Mouse (Mus musculus) ZHBTc4 (cell line): ENCODE measurements at regions not wholly inside any gene's neighbourhood (a gene's known extent, or its start where the extent isn't known, plus 50 kb on each side); places are given as distances from the start of the nearest gene placed in this dataset.

Source experiments
- DNase-seq: peaks from one replicate; pipeline ENCODE4 v3.0.0-alpha.2; 2011; ENCODE audit warnings: low read depth, low spot score

DNA sequence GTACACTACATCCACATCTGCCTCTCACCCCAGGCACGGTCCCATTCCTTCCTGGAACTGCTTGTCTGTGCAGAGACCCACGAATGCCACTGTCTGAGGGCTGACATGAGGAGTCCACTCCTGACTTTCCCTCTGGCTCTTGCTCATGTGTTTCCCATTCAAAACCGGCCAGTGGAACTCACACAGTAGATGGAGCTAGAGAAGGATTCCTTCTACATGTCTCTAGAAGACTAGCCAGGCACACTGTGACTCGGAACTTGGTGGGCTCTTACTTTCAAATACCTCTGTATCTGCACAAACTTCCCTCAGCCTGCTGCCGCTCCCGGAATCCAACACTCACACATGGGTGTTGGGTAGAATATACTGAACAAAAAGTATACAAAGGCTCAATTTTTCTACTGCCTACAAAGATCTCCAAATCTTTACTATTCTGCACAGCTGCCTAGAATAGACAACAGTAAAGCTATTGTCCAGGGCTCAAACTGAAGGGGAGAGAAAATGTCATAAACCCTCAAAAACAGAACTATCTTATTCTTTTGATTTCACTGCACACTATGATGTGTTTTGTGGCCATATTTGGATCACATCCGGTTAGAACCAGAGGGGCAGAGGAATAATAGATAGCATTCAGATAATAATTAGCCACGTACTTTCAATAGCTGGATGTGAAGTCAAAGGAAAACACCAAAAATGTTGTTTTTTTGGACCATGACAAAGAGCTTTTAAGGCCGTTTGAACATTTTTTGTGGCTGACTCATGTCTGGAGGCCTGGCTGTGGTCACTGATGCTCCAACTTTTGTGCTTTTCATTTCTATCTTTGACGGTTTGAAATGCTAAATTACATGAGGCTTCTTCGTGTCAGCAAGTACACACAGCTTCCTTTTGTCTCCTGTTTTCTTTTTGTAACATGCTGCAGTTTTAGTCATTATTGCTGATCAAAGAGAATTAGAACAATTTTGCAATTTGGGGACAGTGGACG lies 164.3 kb upstream of the Foxd3 start:
- DNase-seq: no peak

GRCm38 (mm10) chr4:99503221-99503744 lies 152.8 kb upstream of the Foxd3 start:
- no peak for DNase-seq

DNA sequence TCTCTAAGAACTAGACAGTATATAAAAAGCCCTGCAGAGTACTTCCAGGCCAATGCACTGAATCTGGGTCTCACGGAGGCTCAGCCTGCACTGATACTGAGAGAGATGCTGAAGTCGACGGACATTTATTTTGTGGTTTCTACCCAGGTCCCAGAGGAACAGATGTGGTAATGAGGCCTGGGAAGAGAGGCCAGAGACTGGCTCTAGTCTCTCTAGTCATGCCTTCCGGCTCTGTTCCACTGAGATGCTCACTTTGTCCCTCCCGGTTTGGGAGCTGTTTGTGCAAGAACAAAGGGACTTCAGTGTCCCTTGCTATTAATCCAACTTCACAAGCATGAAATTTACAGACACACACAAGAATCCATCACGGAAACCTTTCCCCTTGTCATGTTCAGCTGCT lies 144.1 kb upstream of the Foxd3 start:
- no peak for DNase-seq

GRCm38 (mm10) chr4:99516883-99517282 lies 139.2 kb upstream of the Foxd3 start:
- peak; percentile 83 for DNase-seq

DNA sequence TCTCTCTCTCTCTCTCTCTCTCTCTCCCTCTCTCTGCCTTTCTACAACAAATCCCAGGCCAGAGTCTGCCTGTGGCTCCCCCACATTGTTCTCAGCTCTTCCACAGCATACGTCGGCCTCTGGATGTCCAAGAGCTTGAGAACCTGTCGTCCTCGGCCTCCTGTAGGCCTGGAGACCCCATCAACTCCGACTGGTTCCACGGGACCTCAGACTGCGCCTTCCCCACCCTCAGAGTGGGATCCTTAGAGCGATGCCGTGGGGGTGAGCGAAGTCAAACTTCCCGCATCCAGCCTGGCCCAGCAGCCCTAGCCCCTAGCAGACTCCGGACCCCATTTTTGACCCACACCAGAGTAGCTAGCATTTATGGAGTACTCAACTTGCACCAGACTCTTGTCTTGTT lies 128.7 kb upstream of the Foxd3 start:
- DNase-seq: no peak

DNA sequence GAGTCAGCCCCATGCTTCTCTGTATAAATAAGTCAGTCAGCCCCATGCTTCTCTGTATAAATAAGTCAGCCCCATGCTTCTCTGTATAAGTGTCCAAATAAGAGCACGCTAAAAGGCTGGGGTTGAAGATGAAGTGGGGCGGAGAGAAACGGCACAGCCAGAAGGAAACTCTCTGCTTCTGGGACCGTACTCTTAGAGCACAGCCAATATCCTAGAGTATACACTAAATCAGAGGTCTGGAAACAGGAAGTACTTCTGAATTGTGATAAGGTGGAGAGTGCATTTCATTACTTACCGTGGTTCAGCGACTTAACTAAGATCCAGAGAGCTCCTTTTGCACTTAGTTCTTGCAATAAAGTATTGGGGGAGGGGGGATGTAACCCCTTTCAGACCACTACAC lies 112.1 kb upstream of the Foxd3 start:
- no peak for DNase-seq

GRCm38 (mm10) chr4:99545742-99546141 lies 110.4 kb upstream of the Foxd3 start:
- DNase-seq: no peak

- no peak for DNase-seq
Observed at GRCm38 (mm10) chr4:99557963-99558362, 98.1 kb upstream of the Foxd3 start.

- DNase-seq: no peak
Observed at GRCm38 (mm10) chr4:99560604-99561003, 95.5 kb upstream of the Foxd3 start.

- DNase-seq: peak; percentile 83
Observed at GRCm38 (mm10) chr4:99561506-99561937, 94.6 kb upstream of the Foxd3 start.

- DNase-seq: no peak
Observed at GRCm38 (mm10) chr4:99565401-99565800, 90.7 kb upstream of the Foxd3 start.

- peak; percentile 60 for DNase-seq
Observed at GRCm38 (mm10) chr4:99572841-99573642, 83.1 kb upstream of the Foxd3 start.

DNA sequence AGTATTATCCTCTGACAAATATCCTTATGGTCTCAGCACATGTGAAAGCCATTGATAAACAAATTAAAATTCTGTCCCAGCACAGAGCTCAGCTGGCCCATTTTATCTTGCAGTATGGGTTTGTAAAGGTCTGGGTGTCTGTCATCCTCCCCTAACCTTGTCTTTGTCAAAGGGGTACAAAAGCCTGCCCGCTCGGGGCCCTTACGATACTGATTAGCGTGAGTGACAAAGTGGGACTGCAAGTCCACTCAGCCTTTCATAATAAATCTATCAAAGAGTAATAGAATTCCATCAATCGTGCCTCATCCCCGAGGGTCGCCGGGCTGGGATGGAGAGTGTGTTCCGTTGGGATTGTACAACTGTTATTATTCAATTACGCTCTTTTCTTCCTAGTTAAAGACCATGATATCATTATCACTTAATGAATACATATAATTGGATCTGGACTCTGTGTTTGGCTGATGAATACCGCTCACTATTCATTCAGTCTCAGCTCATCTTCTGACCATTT lies 82.0 kb upstream of the Foxd3 start:
- DNase-seq: no peak

GRCm38 (mm10) chr4:99574984-99575383 lies 81.1 kb upstream of the Foxd3 start:
- DNase-seq: no peak

- DNase-seq: no peak
Observed at GRCm38 (mm10) chr4:99597781-99598180, 58.3 kb upstream of the Foxd3 start.

DNA sequence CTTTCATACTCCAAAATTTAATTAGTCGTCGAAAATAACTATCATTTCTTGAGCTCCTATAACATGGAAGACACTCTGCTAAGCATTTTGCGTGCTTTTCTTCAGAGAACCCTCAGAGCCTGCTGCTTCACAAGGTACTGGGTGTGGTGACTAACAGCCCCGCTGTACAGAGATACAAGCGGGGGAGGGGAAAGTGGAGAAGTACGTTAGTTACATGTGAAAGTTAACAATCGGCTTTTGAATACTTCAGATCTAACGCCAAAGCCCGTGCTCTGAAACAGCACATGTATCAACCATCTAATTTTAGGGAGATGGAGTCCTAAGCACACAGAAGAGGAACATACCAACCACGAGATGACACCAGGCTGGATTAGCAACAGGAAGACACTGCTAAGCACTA lies 55.4 kb upstream of the Foxd3 start:
- DNase-seq: peak; percentile 66

GRCm38 (mm10) chr4:99601463-99601862 lies 54.6 kb upstream of the Foxd3 start:
- DNase-seq: no peak
